Mouse (Mus musculus): ENCODE data around the gene St3gal4. TPM values are rescaled to one million over a fixed set of nuclear protein-coding genes. Genes with fewer than 3 reads are reported as not detected.

St3gal4 gene
- total RNA-seq (2021) = 10 to 100 TPM; 24.4 to 25.2 TPM
- long read RNA-seq, experiment 1, transcript St3gal4-201 (11 exons, 2,095 nt) = major isoform, 17 of 24 reads
- long read RNA-seq, experiment 1, partial matches to known transcripts = 1 of 24 reads
- long read RNA-seq, experiment 1, other reads (novel, unspliced or antisense) = 6 of 24 reads
- long read RNA-seq, experiment 2, transcript St3gal4-201 (11 exons, 2,095 nt) = major isoform, 21 of 25 reads
- long read RNA-seq, experiment 2, partial matches to known transcripts = 1 of 25 reads
- long read RNA-seq, experiment 2, other reads (novel, unspliced or antisense) = 3 of 25 reads

DNA sequence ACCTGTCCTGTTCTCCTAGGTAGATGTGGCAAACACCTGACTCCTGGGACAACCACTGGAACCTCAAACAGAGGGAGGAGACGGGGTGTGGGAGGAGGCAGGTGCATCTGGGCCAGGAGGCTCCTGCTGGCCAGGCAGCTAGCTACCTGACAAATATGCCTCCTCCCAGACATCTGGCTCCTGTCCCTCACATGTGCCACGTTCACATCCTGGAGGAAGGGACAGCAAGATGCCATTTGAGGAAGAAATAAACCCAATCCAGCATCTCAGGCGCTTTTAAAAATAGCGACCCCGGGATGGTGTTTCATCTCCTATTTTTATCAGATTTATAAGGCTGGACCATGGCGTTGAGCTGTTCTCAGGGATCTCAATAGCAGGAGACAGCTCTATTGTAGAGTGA, at the start of gene St3gal4:
St3gal4 (minus strand) TSS at position 101 of the 400 bp plus-strand sequence.
- intact Hi-C loops (cut with DNase I) = no loop called here
- no peak for DNase-seq (ENCODE audit: extremely low spot score in 1 of 2, low spot score in 2 of 2)
- H3K27ac ChIP-seq = no peak within 1 kb of the TSS

DNA sequence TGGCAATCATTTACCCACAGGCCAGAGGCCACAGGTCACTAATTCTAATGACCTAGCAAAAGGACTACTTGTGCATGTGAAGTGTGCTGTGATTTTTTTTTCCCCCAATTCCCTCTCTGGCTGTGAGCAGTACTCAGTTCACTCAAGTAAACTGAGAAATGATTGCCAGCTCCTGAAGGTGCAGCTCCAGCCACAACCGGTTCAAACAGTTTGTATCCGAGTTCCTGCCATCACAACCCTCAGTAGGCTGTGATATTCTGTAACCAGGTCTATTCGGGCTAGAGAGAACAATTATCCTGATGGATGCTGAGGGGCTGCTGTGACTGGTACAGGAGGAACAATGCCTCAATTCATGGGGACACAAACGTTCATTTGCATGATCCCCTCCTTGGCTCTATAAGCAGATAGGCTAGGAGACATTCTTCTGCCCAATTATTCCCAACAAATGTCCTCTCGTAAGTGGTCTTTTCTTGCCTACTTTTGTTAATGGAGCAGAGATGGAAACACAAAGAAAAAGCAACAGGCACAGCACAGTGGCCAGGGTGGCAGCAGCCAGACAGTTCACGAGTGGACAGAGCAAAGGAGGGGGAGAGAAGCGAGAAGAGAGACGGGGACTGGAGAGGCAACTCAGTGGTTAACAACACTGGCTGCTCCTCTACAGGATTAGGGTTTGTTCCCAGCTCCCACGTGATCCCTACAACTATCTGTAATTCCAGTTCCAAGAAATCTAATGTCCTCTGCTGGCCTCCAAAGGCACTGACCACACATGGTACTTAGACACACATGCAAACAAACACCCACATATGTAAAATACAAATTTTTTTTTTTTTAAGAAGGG, 47.9 kb upstream of the St3gal4 start:
- DNase-seq (ENCODE audit: extremely low spot score in 1 of 2, low spot score in 2 of 2) = no peak
- TF ChIP-seq CTCF (IDR thresholded peaks at IDR 0.05) = no peak; the same call in 1 of the 2 replicates
- Histone ChIP-seq H3K4me3 (no peak overlapping the region), H3K27ac (peak overlapping the region; percentile 67)
- intact Hi-C loops (cut with DNase I) = loop anchor here (2.0 to 10.0 kb wide), 3 partner anchors 134 to 1902 kb away; no protein-coding TSS in a partner anchor

More for the DNA sequence above, at the start of gene St3gal4:
- H3K4me3 ChIP-seq = no peak within 1 kb of the TSS
- TF ChIP-seq CTCF (IDR thresholded peaks at IDR 0.05) = no peak

DNA sequence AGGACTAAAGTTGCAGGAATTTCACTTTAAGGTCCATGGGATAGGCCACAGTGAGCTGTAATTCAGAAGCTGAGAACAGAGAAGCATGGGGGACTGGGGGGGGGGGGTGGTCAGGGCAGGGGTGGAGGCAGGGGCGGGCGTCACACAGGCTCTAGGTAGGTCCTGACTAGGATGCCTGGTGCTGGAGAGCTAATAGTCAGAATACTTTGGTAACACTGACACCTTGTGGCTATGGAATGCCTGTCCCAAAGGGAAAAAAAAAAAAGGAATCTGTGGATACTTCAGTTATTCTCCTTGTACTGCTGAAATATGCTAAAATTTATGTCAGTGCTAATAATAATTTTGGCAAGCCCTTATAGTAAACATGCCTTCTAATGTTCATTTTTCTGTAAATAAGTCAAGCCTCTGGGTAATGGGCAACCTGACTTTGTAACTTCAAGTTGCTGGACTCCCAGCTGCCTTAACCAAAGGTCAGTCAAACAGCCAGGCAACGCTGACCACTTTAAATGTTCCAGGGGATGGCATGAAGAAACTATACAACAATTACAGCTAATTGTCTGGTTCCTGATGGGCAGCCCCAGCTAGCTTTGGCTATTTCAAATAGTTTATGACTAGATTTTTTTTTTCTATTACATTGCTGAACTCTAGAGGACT, 47.2 kb upstream of the St3gal4 start:
- peak; percentile 66 for TF ChIP-seq CTCF (IDR thresholded peaks at IDR 0.05)
- intact Hi-C loops (cut with DNase I) = loop anchor here (2.0 to 10.0 kb wide), 3 partner anchors 133 to 1901 kb away; no protein-coding TSS in a partner anchor
- H3K27ac ChIP-seq = peak overlapping the region; percentile 67
- H3K4me3 ChIP-seq = no peak overlapping the region
- no peak for DNase-seq (ENCODE audit: extremely low spot score in 1 of 2, low spot score in 2 of 2)

DNA sequence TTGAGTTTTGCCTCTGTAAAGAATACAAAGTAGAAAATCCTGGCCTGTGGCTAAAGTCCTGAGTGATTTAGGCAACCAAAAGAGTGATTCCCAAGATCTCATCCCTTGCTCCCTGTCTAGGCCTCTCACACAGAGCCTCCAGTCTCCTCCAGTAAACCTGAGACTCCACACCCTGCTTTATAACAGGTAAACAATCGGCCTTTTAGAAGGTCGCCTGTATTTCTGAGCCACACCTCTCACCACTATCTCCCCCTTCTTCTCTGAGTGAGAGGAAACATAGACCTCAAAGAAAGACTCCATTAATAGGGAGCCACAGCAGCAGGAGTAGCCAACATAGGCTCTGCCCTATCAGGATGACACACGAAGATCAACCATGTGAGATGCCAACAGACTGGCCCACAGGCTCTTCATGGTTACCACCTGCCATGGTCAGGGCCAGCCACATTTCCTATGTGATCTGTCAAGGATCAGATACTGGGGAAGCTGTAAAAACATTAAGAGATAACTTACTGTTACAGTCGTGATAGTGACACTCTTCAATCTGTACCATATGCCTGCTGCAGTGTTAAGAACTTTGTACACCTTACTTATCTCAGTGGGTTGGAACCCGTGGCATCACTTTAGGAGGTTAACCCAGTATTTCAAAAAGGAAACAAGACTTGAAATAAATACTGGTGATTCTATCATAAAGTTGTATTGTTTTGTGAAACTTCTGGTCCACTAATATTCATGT, 45.2 kb upstream of the St3gal4 start:
- no peak for DNase-seq (ENCODE audit: extremely low spot score in 1 of 2, low spot score in 2 of 2)
- intact Hi-C loops (cut with DNase I) = loop anchor here (2.0 to 10.0 kb wide), 3 partner anchors 48 to 1900 kb away; no protein-coding TSS in a partner anchor
- Histone ChIP-seq H3K4me3 (no peak overlapping the region), H3K27ac (no peak overlapping the region)
- TF ChIP-seq CTCF (IDR thresholded peaks at IDR 0.05) = no peak

DNA sequence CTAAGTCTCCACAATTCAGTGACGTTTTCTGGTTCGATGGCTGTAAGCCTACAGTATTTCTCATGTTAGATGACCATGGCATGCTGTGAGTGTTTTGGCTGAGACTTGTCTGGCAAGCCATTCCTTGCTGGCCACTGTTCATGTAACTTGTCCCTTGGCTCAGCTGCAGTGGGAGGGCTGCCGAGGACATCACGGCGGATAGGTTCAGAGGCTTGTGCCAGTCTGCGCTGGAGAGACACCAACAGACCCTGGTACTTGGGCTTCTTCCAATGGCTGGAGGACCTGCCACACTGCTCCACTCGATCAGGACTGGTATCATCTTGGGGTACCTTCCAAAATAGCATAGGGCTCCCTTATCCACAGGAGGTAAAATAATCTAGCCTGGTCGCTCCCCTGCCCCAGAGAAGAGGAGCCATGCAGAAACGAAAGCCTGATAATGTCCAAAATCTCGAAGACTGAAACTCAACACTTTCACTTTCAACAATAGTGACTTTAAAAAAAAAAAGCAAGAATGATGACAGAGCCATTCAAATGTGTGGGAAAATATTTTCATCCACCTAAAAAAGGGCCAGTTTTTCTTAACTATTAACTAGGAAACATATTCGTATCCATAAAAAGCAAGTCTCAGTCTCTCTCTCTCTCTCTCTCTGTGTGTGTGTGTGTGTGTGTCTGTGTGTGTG, 44.1 kb upstream of the St3gal4 start:
- H3K4me3 ChIP-seq = no peak overlapping the region
- TF ChIP-seq CTCF (IDR thresholded peaks at IDR 0.05) = no peak
- intact Hi-C loops (cut with DNase I) = loop anchor here (10.0 kb wide), 2 partner anchors 668 to 1898 kb away; no protein-coding TSS in a partner anchor
- no peak for DNase-seq (ENCODE audit: extremely low spot score in 1 of 2, low spot score in 2 of 2)
- H3K27ac ChIP-seq = no peak overlapping the region

DNA sequence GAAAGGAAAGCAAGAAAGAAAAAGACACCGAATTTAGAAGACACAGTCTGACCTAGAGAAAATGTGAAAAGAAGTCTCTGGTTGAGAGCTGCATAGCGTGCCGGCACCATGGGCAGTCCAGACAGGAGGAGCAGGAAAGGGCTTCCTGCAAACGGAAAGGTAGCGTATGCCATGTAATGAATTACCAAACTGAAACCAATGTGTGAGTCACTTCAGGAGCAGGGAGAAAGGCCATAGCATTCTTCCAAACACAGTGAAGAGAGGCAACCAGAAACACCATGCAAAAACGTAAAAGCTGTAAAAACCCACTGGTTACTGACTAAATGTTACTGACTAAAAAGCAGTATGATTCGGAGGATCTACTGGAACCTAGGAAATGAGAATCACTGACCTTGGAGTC, 42.7 kb upstream of the St3gal4 start:
- DNase-seq (ENCODE audit: extremely low spot score in 1 of 2, low spot score in 2 of 2) = no peak
- intact Hi-C loops (cut with DNase I) = loop anchor here (10.0 kb wide), 2 partner anchors 667 to 1897 kb away; no protein-coding TSS in a partner anchor
- TF ChIP-seq CTCF (IDR thresholded peaks at IDR 0.05) = no peak
- no peak overlapping the region for H3K27ac ChIP-seq
- no peak overlapping the region for H3K4me3 ChIP-seq

DNA sequence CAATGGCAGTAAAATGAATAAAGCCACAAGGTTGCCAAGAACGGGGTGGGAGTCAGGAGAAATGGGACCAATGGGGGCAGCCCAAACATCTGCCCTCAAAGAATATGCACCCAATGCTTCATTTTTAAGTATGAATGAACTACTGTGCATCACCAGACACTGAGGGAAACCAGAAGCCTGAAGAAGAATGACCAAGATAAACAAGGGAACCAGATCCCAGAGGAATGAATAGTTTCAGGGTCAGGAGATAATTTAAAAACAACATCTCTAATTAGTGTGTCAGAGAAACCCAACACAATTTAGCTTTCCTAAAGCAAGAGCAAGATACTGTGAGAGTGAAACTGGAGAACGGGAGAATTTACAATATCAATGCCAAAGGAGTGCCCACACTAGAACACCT, 41.6 kb upstream of the St3gal4 start:
- TF ChIP-seq CTCF (IDR thresholded peaks at IDR 0.05) = no peak
- H3K27ac ChIP-seq = no peak overlapping the region
- intact Hi-C loops (cut with DNase I) = loop anchor here (10.0 kb wide), 2 partner anchors 666 to 1896 kb away; no protein-coding TSS in a partner anchor
- no peak overlapping the region for H3K4me3 ChIP-seq
- no peak for DNase-seq (ENCODE audit: extremely low spot score in 1 of 2, low spot score in 2 of 2)

DNA sequence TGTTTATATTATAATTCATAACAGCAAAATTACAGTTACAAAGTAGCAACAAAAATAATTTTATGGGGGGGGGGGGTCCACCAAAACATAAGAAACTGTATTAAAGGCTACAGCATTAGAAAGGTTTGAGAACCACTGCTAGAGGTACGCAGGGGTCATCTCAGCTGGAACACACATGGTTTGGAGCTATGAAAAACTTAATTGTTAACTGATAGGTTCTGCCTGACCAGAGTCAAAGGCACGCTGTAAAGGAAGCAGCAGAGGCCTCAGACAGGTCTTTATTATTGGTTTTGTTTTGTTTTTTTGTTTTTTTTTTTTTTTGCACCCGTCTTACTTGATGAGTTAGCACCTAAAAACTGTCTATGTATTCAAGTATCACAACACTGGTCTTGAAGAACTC, 39.4 kb upstream of the St3gal4 start:
- intact Hi-C loops (cut with DNase I) = no loop called here
- no peak overlapping the region for H3K4me3 ChIP-seq
- no peak for DNase-seq (ENCODE audit: extremely low spot score in 1 of 2, low spot score in 2 of 2)
- no peak for TF ChIP-seq CTCF (IDR thresholded peaks at IDR 0.05)
- no peak overlapping the region for H3K27ac ChIP-seq

DNA sequence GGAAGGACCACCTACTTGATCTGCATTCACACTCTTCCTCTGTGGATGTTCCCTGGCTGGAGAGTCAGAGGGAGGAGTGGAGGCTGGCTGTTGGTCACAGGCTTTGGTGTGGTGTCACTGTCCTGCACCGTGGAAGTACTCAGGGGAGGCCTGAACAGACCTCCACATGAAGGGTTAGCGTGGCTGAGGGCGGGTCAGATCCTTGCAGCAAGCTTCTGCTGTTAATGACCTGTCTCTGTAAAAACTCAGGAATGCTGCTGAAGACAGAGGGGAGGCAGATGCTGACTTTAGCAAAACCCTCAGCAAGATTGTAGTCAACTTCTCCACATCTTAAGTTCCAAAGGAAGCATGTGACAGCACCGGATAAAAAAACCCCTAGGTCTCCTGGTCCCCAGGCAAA, 37.8 kb upstream of the St3gal4 start:
- DNase-seq (ENCODE audit: extremely low spot score in 1 of 2, low spot score in 2 of 2) = no peak
- no peak for TF ChIP-seq CTCF (IDR thresholded peaks at IDR 0.05)
- Histone ChIP-seq H3K4me3 (no peak overlapping the region), H3K27ac (peak overlapping the region; percentile 7; the same call in 1 of the 2 replicates)
- intact Hi-C loops (cut with DNase I) = no loop called here

DNA sequence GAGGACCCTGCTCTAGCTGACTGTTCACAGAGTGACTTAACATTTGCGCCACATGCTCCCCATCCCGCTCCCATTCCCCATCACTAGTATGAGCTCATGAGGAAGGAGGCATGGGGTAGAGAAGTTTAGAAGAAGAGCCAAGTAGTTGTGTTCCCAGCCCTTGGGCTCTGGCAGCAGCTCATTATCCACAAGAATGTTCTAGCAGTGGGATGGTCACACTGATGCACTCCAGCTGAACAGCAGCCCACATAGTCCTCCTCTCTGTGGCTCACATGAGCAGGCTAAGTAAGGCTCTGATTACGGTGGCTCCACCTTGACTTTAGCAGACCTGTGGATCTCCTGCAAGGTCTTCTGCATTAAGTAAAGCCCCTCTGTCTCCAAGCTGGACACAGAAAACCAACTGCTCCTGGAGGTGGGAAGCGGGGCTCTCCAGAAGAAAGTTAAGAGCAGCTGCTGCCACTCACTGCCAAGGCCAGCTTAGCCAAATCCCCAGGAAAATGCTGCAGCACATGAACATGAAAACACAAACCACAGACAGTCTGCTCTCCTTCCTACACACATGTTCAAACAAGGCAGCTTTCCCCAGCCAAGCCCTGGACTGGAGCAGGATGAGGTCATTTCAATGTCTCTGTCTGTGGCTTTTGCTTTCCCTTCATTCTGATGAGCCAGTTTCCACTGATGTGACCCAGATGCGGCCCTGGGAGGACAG, 37.1 kb upstream of the St3gal4 start:
- Histone ChIP-seq H3K4me3 (no peak overlapping the region), H3K27ac (peak overlapping the region; percentile 7; the same call in 1 of the 2 replicates)
- TF ChIP-seq CTCF (IDR thresholded peaks at IDR 0.05) = no peak
- intact Hi-C loops (cut with DNase I) = no loop called here
- no peak for DNase-seq (ENCODE audit: extremely low spot score in 1 of 2, low spot score in 2 of 2)

Measured in left cerebral cortex, adult 2 months (tissue).